Mouse (Mus musculus): ENCODE data around the gene Gm13304.
"Not testable (repeated sequence)": the region's sequence is repeated elsewhere in the genome, so short reads cannot be mapped to it uniquely, and the experiment has no call there.

- not testable (repeated sequence) for TF ChIP-seq POLR2A (IDR thresholded peaks at IDR 0.05; ENCODE audit: low read depth, low read length); CTCF (IDR thresholded peaks at IDR 0.05; ENCODE audit: extremely low read depth, insufficient read depth, insufficient read length, insufficient replicate concordance)
Observed at GRCm38 (mm10) chr4:42114517-42114916, at the start of gene Gm13304.

Data from spleen, adult 2 months (tissue).